Mouse (Mus musculus) R1 (cell line): ENCODE results near the gene Nipal3.

Experiments used
- DNase-seq: peaks from one replicate; pipeline ENCODE4 v3.0.0-alpha.2; 2018; ENCODE audit warnings: low read depth, low spot score

Gene Nipal3

DNA sequence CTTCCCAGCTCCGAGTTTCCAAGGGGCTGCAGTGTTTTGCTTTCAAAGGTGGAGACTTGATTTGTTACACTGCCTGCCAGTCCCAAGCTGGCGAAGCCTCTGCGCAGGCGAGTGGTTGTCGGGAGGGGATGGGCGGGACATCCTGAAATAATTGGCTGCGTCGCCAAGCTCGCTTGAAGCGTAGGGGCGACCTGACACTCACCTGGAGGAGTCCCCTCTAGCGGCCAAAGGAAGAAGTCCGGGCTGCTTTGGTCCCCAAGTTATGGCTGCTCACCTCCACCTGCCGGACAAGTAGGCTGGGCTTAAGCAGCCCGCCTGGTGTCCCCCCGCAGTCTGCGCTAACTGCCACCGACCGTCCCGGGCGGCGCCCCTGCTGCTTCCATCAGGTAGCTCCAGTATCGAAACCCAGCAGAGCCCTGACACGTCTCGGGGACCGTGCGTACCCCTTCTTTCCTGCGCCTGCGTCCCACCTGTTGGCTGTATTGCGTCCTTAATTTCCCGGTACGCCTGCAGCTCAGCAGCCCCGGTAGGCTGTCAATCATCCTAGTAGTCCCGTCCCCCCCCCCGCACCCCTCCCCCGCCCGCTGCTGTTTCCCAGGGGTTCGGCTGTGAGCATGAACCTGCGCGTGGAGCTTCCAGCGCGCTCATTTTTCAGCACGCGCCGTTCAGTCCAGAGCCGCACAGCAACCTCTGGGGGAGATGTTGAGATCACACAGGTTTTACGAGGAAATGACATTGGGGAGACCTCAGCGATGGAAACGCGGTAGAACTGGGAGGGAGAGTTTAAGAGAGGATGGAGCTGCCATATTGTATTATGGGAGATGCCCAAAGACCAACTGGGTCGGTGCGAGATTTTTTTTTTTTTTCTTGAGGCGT, at the start of gene Nipal3, which contains the start of gene Stpg1:
Gene Nipal3, minus strand, starts transcription at position 518 of the 876 bp plus-strand sequence.
Gene Stpg1, plus strand, starts transcription at position 270 of the 876 bp plus-strand sequence.
- DNase-seq, result peak; percentile 99

DNA sequence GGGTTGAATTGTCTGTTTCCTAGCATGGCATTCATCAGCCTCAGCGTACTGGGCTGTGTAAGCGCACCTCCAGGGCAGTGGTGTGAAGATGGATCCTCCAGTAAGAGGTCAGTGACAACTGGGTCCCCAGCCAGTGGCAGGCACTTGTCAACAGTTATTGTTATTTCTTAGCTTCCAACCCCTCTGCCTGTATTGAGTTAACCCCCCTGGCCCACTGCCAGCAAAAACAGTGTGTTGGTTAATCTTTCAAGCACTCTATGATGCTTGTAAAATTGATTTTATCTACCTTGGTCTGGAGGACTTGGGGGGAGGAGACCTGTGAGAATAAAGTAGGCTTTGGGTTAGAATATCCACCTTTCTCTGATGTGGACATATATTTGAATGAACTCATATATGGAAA, 49.4 kb upstream of the Nipal3 start:
- DNase-seq, result no peak

DNA sequence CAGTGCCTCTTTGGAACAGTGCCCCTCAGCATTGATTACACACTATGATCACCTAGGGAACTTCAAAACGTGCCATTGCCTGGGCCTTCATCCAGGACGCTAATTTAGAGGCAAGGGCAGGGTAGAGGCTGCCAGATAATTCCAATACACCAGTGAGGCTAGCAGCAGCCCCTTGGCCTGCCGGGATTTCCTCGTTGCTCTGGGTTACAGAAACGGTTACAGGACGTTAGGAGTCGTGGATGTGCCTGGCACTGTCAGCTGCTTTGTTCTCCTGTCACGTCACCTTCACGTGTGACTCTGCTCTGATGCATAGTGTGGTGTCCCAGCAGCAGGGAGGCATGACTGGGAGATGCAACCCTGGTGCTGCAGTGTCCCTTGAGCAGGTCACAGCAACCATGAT, 45.2 kb upstream of the Nipal3 start:
- no peak for DNase-seq

DNA sequence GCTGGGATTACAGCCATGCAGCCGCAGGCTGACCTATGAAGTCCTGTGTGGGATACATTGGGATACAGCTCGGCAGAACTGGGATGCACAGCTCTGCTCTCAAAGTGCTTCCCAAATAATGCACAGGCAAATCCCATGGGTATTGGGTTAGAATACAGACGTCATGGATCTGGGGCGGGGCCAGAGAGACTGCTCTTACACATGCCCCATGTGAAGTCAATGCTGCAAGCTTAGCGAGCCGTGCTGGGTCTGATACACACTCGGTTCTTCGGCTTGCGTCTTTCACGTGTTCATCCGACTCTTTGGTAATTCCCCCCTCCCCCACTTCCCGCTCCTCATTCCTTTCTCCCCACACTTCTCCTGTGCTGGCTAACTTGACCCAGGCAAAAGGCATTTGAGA, 44.2 kb upstream of the Nipal3 start:
- peak; percentile 73 for DNase-seq

DNA sequence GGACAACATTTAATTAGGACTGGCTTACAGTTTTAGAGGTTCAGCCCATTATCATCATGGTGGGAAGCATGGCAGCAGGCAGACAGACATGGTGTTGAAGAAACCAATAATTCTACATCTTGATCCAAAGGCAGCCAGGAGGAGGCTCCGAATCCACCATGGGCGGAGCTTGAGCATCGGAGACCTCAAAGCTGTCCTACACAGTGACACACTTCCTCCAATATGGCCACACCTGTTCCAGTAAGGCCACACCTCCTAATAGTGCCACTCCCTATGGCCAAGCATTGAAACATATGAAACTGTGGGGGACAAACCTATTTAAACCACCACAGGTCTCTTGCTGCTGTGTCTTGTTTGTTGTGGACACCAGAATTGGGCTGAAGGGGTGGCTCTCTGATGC, 40.2 kb upstream of the Nipal3 start:
- peak; percentile 65 for DNase-seq

DNA sequence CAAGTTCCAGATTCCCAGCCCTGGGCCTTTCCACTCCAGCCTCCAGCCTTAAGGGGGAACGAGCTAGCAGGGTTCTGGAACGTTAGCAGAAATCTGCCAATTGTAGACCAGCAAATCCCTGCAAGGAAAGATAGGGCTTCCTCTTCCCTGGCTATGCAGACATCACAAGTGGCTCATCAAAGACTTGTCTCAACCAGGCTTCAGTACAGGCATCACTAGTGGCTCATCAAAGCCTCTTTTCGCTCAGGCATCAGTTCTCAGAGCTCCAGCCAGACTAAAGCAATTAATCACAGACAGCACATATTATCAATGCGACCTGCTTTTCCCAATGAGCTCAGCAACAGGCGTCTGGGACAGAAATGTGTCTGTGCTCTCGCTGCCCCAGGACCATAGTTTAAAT, 38.2 kb upstream of the Nipal3 start:
- peak; percentile 75 for DNase-seq

DNA sequence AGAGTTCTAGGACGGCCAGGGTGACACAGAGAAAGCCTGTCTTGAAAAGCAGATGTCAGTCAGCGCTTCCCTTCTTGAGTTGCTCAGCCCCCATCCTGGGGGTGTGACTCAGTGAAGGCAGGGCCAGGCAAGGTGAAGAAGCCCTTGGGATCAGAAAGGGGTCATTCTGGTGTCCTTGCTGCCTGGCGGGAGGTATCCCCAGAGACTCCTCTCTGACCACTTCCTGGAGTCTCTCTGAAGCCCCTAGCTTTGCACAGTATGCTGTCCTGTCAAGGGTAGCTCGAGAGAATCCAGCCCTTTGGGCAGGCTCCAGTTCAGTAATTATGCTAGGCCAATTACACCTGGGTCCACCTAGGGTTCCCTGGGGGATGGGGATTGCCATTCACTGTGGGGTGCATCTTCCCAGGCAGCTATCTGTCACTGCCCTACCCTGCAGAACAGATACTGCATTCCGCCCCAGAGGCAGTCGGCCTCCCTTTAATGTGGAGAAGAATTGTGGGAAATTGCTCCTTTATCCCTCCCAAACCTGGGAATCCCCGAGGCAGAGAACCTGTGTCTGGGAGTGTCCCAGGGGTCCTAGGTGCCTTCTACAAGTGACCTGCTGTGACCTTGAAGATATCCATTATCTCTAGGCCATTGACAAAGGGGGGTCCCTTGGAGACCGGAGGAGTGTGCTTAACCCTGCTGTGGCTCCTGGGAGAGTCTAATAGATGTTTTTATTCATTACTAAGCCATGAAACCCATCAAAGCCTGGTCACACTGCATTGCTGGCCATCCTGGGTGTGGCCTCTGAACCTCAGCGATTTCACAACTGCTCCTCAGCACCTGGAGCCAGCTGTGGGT, 37.2 kb upstream of the Nipal3 start:
- peak; percentile 84 for DNase-seq

DNA sequence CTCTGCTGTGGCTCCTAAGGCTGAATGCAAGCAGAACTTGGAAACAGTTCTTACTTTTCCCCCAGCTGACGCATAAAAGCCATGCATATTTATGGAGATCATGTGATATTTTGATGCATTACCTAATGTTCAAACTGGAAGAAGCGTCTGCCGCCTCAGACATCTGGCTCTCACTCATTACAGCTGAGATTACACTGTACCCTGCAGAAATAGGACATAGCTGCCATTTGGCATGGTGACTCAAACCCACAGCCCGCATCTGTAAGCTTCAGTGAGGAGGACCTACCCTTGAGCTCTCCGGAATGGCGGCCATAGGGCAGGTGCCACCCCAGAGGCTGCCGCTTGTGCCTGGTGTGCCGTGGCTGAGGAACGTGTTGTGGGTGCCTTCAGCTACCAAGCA, 36.4 kb upstream of the Nipal3 start:
- no peak for DNase-seq

DNA sequence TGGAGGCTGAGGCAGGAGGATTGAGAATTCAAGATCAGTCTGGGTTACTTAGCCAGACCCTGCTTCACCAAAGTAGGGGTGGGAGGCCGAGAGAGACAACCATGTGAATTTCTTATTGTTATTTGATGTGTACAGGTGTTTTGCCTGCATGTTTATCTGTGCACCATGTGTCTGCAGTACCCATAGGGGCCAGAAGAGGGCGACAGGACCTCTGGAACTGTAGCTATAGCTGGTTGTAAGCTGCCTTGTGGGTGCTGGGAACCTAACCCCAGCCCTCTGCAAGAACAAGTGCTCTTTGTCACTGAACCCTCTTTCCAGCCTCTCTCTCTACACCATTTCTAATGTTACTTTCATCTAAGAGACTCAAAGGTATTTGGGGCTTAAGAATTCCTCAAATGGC, 35.4 kb upstream of the Nipal3 start:
- peak; percentile 66 for DNase-seq

DNA sequence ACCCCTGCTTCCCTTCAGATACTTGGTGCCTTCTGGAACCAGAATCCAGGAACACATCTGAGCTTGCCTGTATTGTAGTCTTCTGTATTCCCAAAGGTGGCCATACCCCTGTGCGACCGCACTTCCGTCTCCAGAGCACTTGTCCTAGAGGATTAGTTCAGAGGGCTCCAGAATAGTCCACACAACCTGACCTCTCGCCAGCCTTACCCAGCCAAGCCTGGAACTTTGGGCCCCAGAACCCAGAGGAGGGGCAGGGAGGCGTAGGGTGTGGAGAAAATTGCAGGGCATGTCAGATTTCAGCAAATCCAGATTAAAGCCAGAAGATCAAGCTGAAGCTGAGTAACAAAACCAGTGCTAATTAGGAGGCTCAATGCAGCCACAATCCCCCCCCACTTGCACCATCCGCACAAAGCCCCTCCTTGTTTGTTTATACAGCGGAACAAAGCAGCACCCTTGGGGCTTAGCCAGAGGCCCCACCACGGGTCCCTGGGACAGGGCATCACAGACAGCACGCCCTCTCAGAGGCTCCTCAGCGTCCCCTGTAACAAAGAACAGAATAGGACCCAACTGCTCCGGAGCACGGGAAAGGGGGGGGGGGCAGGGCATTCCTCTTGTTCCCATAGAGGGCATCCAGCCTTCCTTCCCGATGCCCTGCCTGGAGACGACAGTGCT, 31.3 kb upstream of the Nipal3 start:
- no peak for DNase-seq

DNA sequence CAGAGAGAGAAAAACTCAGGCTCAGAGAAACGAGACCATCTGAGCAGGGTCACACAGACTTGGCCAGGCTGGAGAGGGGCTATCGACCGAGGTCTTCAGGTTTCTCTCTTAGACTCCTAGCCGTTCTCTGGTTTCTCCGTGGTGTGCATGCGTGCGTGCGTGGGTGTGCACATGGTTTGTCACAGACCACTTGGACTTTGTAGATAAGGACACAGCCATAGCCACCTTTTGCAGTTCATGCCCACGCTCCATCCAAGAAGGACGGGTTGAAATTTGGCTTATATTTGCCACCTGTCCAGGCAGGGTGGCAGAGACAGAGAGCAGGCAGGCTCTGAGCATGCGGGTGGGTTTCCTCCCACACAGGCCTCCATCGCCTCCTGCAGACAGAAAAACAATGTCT, 30.2 kb upstream of the Nipal3 start:
- DNase-seq, result no peak

DNA sequence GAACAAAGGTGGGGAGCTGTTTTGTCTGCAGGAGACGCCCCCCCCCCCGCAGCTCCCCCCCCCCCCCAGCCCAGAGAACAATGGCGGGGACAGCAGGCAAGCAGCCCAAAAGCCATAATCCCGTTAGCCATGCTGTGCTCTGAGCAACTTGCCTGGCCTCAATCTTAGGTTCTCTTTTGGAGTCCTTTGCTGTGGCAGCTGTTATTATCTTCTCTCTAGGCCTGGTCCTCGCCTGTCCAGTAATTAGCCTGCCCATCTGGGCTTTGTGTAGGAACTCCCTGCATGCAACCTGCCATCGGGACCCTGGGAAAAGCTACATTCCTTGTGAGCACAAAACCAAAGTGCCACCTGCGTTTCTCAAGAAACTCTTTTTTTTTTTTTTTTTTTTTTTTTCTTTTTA, 29.1 kb upstream of the Nipal3 start:
- DNase-seq, result no peak

DNA sequence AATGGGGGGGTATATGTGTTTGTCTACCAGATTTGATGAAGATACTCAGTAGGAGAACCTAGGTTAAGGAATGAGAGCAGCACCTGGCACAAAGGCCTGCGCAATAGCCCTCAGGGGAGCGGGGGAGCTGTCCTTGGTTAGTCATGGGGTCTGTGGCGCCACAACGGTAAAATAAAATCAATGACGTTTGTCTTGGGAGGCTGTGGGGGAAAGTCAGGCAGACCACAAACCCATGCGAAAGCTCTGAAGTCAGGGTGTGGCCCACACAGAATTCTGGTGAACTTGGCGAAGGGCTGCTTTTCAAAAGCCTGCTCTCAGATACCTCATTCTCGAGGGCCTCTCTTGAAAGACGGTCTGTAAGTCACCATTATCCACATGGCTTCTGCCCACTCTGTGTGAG, 25.6 kb upstream of the Nipal3 start:
- no peak for DNase-seq

DNA sequence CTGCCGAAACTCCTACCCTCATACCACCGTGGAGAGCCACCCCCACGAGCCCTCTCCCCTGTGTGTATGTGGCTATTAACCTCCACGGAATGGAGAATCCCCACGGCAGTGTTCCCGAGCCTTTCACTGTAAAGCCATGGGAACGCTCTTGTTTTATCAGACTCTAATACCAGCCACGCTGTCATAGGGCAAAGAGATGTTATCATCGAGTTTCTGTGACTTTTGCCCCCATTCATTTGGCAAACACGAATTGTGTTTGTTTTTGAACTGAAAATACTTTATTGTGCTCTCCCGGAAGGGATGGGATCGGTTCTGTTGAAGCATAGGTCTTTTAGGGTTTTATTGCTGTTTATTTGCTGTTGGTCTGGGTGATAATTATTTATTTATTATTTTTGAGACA, 23.3 kb upstream of the Nipal3 start:
- DNase-seq, result no peak

DNA sequence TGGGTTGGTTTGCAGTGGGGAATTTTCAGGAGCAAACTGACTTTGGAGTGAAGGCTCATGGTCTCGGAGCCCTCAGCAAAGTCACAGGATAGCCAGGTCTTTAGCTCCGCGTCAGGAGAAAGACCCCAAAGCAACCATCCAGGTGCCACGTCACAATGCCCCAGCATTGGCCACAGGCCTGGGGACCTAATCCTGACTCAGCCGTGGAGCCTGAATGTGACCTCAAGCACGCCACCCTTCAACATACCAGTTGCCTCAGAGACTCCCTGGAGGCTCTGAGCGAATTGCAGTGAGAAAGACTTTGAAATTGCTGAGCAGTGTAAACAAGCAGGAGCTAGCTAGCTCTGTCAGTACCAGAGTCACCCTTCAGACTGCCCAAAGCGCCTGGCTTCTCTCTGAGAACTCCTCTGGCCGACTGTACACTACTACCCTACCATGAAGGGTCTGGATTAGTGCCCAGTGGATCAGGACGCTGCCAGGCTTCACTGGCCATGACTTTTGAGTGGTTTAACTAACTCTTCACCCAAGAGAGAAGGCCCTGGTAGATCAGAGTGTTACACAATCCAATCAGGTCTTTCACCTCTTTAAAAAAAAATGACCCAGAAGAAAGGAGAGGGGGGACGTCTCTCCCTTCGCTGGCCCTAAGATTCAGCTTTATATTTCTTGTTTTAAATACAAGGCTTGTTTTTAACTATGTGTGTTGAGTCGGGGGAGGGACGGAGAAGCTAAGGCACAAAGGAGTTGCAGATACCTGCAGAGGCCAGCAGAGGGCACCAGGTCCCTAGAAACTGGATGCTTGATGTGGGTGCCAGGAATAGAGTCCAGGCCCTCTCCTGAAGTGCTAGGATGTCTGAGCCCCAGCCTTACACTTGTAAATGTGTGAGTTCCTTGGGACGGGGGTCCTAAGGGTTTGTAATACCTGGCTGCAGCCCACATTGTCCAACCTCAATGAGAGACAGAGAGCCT, 21.8 kb upstream of the Nipal3 start:
- peak; percentile 80 for DNase-seq

DNA sequence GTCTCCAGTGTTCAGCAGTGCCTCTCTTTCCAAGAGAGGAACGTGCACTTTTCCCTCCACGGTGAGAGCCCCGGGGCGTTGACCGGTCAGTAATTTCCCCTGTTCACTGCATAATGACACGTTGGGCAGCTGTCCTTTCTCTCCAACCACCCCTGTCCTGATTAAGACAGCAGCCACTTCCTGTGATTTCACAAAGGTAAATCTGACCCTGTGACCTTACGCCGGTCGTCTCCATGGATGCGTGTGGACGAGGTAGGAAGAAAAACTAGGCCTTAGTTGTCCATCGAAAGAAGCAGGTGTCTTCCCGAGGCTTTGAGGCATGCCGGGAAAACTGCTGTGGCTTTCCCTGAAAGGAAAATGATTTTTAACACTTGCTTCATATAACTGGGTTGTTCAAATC, 20.1 kb upstream of the Nipal3 start:
- no peak for DNase-seq

DNA sequence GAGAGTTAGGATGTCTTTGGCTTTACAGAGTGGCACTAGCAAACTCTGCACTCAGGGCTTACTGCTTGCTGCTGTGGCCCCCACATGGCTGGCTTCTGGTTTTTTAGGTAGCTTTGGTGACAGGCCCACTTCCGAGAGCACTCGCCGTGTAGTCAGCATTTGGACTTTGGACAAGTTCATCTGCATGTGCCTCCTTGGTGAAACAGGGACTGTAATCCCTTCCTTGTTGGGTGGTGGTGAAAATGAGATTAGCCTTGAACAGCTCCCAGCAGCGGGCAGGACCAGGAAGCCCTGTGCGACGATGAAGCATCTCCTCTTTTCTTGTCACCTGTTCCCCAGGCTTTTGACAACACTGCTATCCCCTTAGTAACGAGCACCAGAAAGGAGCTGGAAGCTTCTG, 19.0 kb upstream of the Nipal3 start:
- DNase-seq, result no peak

DNA sequence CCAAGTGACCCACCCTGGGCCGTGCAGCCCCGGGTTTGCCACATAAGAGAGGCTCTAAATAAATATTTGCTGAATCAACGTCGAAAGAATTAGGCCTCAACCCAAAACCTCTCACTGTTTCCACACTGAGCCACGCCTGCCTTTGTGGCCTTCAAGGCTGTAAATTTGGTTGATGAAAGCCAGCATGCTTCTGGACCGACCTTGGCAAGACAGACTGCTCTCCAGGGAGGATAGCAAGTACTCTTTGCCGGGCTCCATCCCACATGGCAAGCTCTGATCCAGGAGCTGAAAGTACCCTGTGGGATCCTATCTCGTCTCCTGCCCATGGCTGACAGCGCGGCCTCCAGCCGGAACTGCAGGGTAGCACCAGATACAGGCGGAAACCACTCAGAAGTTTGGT, 14.7 kb upstream of the Nipal3 start:
- DNase-seq, result peak; percentile 56

DNA sequence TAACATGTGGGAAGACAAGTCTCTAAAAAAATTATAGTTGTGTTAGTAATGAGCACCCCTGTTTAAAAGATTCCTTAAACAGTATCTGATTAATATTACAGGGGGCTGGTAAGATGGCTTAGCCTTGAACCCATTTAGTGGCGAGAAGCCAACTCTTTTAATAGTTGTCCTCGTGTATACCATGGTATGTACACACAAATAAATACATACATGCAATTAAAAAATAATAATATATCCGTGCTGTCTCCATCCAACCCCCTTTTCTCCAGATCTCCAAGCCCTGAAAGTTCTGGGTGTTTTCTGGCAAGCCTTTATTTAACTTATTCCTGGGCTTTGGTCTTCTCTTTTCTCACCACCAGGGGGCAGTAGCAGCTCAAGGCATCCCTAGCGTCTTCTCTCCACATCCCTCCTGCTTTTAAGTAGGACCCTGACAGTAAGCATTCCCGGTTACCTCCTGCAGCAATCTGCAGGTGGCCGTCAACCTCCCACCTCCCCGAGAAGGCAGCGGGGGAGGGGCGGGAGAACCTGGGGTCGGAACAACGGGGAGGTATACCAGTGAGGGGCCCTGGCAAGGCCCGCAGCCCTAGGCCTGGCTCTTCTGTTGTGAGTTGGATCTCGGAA, 13.7 kb upstream of the Nipal3 start:
- DNase-seq, result peak; percentile 95

DNA sequence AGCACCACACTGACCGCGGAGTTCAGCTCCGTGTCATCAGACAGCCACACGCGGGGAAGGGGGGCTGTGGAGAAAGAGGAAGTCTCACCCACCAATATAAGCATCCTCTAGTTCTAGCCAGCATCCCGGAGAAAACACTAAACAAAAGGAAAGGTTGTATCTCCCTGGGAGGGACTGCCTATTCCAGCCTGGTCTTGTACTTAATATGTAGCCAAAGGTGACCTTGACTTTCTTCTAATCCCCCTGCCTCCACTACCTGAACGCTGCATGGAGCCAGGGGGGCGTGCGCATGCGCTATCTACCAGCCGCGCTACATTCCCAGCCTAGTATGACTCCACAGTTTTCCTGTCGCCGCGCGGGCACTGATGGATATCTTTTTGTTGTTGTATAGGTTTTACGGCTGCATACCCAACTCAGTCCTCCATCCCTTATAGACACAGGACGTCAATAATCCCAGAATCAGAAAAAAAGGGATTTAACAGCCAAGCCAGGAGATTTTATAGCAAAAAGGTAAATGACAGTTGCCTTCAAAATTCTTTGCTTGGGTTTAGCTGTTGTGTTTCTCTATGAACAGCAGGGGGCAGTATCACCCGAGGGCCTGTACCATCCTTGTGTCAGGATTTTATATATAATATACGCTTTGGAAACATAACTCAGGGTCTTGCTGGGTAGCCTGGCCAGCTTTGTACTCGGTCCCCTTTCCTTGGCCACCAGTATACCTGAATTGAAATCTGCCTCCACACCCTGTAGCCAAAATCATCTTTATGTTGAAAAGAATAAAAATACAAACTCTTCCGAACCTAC, 12.9 kb upstream of the Nipal3 start:
- peak; percentile 98 for DNase-seq
